Mouse (Mus musculus): Measurements from ENCODE around the gene Fbxo8. TPM values are rescaled to one million over a fixed set of nuclear protein-coding genes. Genes with fewer than 3 reads are reported as not detected.
A peak's percentile ranks its signal among the peaks of the same experiment; 100 is the strongest.

Gene Fbxo8
- polyA plus RNA-seq, 1 experiment = 32.8 TPM

DNA sequence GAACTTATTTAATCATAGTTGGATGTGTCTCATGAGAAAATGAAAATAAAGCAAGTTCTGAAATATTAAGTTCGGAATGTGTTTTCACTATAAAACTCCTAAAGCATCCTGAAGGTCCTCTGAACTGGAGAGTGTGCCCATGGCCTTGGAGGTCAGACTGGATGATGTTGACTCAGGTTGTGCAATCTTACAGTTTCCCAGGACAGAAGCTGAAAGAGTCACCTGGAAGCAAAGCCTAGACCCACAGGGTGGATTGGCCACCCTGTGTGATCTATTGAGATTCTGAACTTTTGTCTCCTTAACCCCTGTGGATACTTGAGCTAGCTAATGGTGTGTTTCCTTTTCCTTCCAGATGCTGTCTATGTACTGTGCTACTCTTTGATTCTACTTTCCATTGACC is 40.2 kb downstream of the Fbxo8 start:
- no peak overlapping the region for H3K27ac ChIP-seq (ENCODE audit: insufficient read depth, low read length)
- no peak for TF ChIP-seq POLR2A (IDR thresholded peaks at IDR 0.05; ENCODE audit: low read depth, low read length)
- no peak for TF ChIP-seq CTCF (IDR thresholded peaks at IDR 0.05; ENCODE audit: borderline replicate concordance, insufficient read depth, low read length)
- no peaks in the 10 kb centered on the region for H3K4me1 ChIP-seq (ENCODE audit: control insufficient read depth, insufficient read depth, low read length)
- no peak overlapping the region for H3K4me3 ChIP-seq (ENCODE audit: insufficient read depth, low read length)

DNA sequence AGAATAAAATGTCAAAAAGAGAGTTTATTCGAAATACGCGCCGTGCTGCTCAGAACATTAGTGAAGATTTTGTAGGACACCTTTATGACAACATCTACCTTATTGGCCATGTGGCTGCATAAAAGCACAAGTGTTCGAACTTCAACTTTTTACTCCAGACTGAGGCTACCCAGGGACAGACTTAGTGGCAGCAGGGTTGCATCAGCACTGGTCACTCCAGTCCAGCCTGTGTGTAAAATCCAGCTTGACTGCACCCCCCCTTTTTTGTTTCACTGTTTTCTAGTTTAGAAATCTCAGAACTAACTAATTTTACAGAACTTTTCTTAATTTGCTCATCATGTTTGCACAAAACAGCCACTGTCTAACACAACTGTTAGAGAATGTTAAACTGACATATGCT is 40.6 kb downstream of the Fbxo8 start:
- no peak overlapping the region for H3K27ac ChIP-seq (ENCODE audit: insufficient read depth, low read length)

DNA sequence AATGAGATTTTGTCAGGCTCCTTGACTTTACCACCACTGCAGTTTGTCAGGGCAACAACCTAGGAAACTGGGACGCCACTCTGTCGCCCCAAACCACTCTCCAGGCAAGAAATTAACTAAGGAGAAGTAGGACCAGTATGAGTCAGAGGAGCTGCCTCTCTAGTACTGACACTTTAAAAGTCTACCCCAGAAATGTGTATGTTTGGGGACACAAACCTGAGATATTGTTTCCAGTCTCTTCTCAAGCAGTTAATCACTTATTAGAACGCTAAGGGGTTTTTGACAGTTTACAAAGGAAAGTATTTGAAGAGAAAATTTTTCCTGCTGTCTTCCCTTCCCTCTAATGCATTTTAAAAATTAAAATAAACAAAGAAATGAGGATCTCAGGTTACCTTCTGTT is 55.6 kb downstream of the Fbxo8 start:
- no peak overlapping the region for H3K27ac ChIP-seq (ENCODE audit: insufficient read depth, low read length)
- TF ChIP-seq POLR2A (IDR thresholded peaks at IDR 0.05; ENCODE audit: low read depth, low read length) (no peak), CTCF (IDR thresholded peaks at IDR 0.05; ENCODE audit: borderline replicate concordance, insufficient read depth, low read length) (no peak)
- H3K4me1 ChIP-seq (ENCODE audit: control insufficient read depth, insufficient read depth, low read length) = no peaks in the 10 kb centered on the region
- H3K4me3 ChIP-seq (ENCODE audit: insufficient read depth, low read length) = no peak overlapping the region

More for the DNA sequence above, 40.6 kb downstream of the Fbxo8 start:
- Histone ChIP-seq H3K4me1 (ENCODE audit: control insufficient read depth, insufficient read depth, low read length) (no peaks in the 10 kb centered on the region), H3K4me3 (ENCODE audit: insufficient read depth, low read length) (no peak overlapping the region)
- no peak for TF ChIP-seq CTCF (IDR thresholded peaks at IDR 0.05; ENCODE audit: borderline replicate concordance, insufficient read depth, low read length)
- no peak for TF ChIP-seq POLR2A (IDR thresholded peaks at IDR 0.05; ENCODE audit: low read depth, low read length)

GRCm38 (mm10) chr8:56611736-56612135 is 60.8 kb downstream of the Fbxo8 start:
- Histone ChIP-seq H3K4me1 (ENCODE audit: control insufficient read depth, insufficient read depth, low read length) (no peaks in the 10 kb centered on the region), H3K27ac (ENCODE audit: insufficient read depth, low read length) (no peak overlapping the region), H3K4me3 (ENCODE audit: insufficient read depth, low read length) (no peak overlapping the region)
- TF ChIP-seq POLR2A (IDR thresholded peaks at IDR 0.05; ENCODE audit: low read depth, low read length) (no peak), CTCF (IDR thresholded peaks at IDR 0.05; ENCODE audit: borderline replicate concordance, insufficient read depth, low read length) (no peak)

DNA sequence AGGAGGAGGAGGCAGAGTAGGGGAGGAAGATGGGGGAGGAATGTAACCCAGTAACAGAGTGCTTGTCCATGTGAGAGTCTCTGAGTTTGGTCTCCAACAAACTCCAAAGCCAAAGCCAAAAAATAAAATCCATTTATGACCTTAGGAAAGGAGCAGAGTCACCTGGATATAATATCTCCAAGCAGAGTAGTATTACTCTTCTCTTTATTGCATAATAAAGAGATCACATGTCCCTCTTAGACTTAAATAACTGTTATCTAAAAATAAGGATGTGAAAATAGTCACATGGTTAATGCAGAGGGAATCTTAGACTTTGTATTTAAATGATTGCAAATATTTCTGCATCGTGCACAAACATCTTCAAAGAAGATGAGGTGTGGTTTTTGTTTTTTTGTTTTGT is 63.3 kb downstream of the Fbxo8 start:
- Histone ChIP-seq H3K27ac (ENCODE audit: insufficient read depth, low read length) (no peak overlapping the region), H3K4me3 (ENCODE audit: insufficient read depth, low read length) (no peak overlapping the region), H3K4me1 (ENCODE audit: control insufficient read depth, insufficient read depth, low read length) (no peaks in the 10 kb centered on the region)
- TF ChIP-seq POLR2A (IDR thresholded peaks at IDR 0.05; ENCODE audit: low read depth, low read length) = no peak
- no peak for TF ChIP-seq CTCF (IDR thresholded peaks at IDR 0.05; ENCODE audit: borderline replicate concordance, insufficient read depth, low read length)

GRCm38 (mm10) chr8:56615005-56615404 is 64.1 kb downstream of the Fbxo8 start:
- no peak for TF ChIP-seq CTCF (IDR thresholded peaks at IDR 0.05; ENCODE audit: borderline replicate concordance, insufficient read depth, low read length)
- no peak for TF ChIP-seq POLR2A (IDR thresholded peaks at IDR 0.05; ENCODE audit: low read depth, low read length)

DNA sequence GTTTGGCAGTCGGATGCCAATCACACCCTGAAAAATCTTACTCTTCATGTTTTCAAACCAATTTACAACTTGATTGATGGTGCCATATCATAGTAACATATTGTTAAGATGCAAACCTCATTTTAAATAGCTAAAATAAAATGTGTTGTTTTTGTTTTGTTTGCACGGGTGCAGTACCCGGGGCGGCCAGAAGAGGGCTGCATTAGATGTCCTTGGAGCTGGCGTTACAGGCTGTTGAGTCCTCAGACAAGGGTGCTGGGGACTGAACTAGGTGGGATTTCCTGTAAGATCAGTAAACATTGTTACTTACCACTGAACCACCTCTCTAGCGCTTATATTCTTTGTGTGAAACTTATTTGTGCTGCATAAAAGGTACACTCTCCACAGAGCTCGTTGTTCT is 65.4 kb downstream of the Fbxo8 start:
- H3K27ac ChIP-seq (ENCODE audit: insufficient read depth, low read length) = no peak overlapping the region
- TF ChIP-seq CTCF (IDR thresholded peaks at IDR 0.05; ENCODE audit: borderline replicate concordance, insufficient read depth, low read length) (peak; percentile 26; the same call in 1 of the 2 replicates), POLR2A (IDR thresholded peaks at IDR 0.05; ENCODE audit: low read depth, low read length) (no peak)
- H3K4me1 ChIP-seq (ENCODE audit: control insufficient read depth, insufficient read depth, low read length) = no peaks in the 10 kb centered on the region
- no peak overlapping the region for H3K4me3 ChIP-seq (ENCODE audit: insufficient read depth, low read length)

More at GRCm38 (mm10) chr8:56615005-56615404, 64.1 kb downstream of the Fbxo8 start:
- no peak overlapping the region for H3K27ac ChIP-seq (ENCODE audit: insufficient read depth, low read length)
- H3K4me3 ChIP-seq (ENCODE audit: insufficient read depth, low read length) = no peak overlapping the region
- H3K4me1 ChIP-seq (ENCODE audit: control insufficient read depth, insufficient read depth, low read length) = no peaks in the 10 kb centered on the region

DNA sequence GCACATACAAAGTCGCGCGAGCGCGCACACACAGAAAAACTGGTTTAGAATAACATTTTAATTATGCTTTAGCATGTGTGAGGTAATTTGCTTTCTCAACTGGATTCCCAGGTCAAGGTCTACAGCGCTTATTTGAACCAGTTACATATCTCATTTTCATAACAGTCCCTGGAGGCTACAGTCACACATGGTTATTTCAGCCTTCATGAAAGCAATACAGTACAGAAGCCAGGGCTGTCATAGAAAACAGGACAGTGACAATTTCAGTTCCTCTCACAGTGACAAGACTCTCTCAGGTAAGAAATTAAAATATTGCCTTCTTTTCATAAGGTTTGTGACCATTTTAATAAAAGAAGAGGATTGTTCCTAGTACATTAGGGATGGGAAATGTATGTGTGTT is 66.4 kb downstream of the Fbxo8 start:
- H3K4me1 ChIP-seq (ENCODE audit: control insufficient read depth, insufficient read depth, low read length) = no peaks in the 10 kb centered on the region
- no peak overlapping the region for H3K27ac ChIP-seq (ENCODE audit: insufficient read depth, low read length)
- no peak overlapping the region for H3K4me3 ChIP-seq (ENCODE audit: insufficient read depth, low read length)
- TF ChIP-seq CTCF (IDR thresholded peaks at IDR 0.05; ENCODE audit: borderline replicate concordance, insufficient read depth, low read length) (no peak), POLR2A (IDR thresholded peaks at IDR 0.05; ENCODE audit: low read depth, low read length) (no peak)

GRCm38 (mm10) chr8:56619056-56619455 is 68.2 kb downstream of the Fbxo8 start:
- TF ChIP-seq CTCF (IDR thresholded peaks at IDR 0.05; ENCODE audit: borderline replicate concordance, insufficient read depth, low read length) (no peak), POLR2A (IDR thresholded peaks at IDR 0.05; ENCODE audit: low read depth, low read length) (no peak)
- H3K4me1 ChIP-seq (ENCODE audit: control insufficient read depth, insufficient read depth, low read length) = no peaks in the 10 kb centered on the region
- H3K27ac ChIP-seq (ENCODE audit: insufficient read depth, low read length) = no peak overlapping the region
- no peak overlapping the region for H3K4me3 ChIP-seq (ENCODE audit: insufficient read depth, low read length)

GRCm38 (mm10) chr8:56619571-56619970 is 68.7 kb downstream of the Fbxo8 start:
- Histone ChIP-seq H3K4me1 (ENCODE audit: control insufficient read depth, insufficient read depth, low read length) (no peaks in the 10 kb centered on the region), H3K27ac (ENCODE audit: insufficient read depth, low read length) (no peak overlapping the region), H3K4me3 (ENCODE audit: insufficient read depth, low read length) (no peak overlapping the region)
- TF ChIP-seq CTCF (IDR thresholded peaks at IDR 0.05; ENCODE audit: borderline replicate concordance, insufficient read depth, low read length) = no peak
- no peak for TF ChIP-seq POLR2A (IDR thresholded peaks at IDR 0.05; ENCODE audit: low read depth, low read length)

GRCm38 (mm10) chr8:56620691-56621090 is 69.8 kb downstream of the Fbxo8 start:
- no peaks in the 10 kb centered on the region for H3K4me1 ChIP-seq (ENCODE audit: control insufficient read depth, insufficient read depth, low read length)
- no peak overlapping the region for H3K27ac ChIP-seq (ENCODE audit: insufficient read depth, low read length)
- H3K4me3 ChIP-seq (ENCODE audit: insufficient read depth, low read length) = no peak overlapping the region
- TF ChIP-seq CTCF (IDR thresholded peaks at IDR 0.05; ENCODE audit: borderline replicate concordance, insufficient read depth, low read length) = no peak
- TF ChIP-seq POLR2A (IDR thresholded peaks at IDR 0.05; ENCODE audit: low read depth, low read length) = no peak

Measured in embryonic fibroblast, embryonic 13.5 days (primary cell).